Mouse (Mus musculus) hindbrain, embryonic 11.5 days (tissue): ENCODE data around the gene Rad54l2. TPM values are rescaled to one million over a fixed set of nuclear protein-coding genes. Genes with fewer than 3 reads are reported as not detected.

ENCODE experiments used
- ATAC-seq: fragments of 200-750 bp; cut with Nextera tagmentation; 2 replicates; pipeline ENCODE4 v1.8.0; 2017; ENCODE audit warnings: mild to moderate bottlenecking, moderate TSS enrichment, moderate library complexity; ENCODE audit not compliant: low FRiP score
- DNase-seq: peaks from one replicate; pipeline ENCODE4 v3.0.0-alpha.2; 2015; ENCODE audit warnings: low spot score
- H3K27ac ChIP-seq: fragments of 300-500 bp; sonication (generic); 2 replicates; pipeline ENCODE4 v1.5.1; 2014; ENCODE audit warnings: mild to moderate bottlenecking, low read depth, low read length
- H3K27me3 ChIP-seq: fragments of 300-500 bp; sonication (generic); 2 replicates; pipeline ENCODE4 v1.6.1; 2014; ENCODE audit warnings: mild to moderate bottlenecking, low read length, moderate library complexity, mixed read lengths; ENCODE audit not compliant: control insufficient read depth, insufficient read depth
- H3K36me3 ChIP-seq: fragments of 300-500 bp; sonication (generic); 2 replicates; pipeline ENCODE4 v1.6.1; 2014; ENCODE audit warnings: mild to moderate bottlenecking, low read length, moderate library complexity, mixed read lengths; ENCODE audit not compliant: control insufficient read depth, insufficient read depth
- H3K4me1 ChIP-seq: fragments of 300-500 bp; sonication (generic); replicated peaks from 2 replicates; pipeline ENCODE4 v1.6.1; 2014; ENCODE audit warnings: low read length, mixed read lengths; ENCODE audit not compliant: control insufficient read depth, insufficient read depth
- H3K4me2 ChIP-seq: fragments of 300-500 bp; sonication (generic); replicated peaks from 2 replicates; pipeline ENCODE4 v1.6.1; 2014; ENCODE audit warnings: mild to moderate bottlenecking, low read depth, low read length
- H3K4me3 ChIP-seq: fragments of 300-500 bp; sonication (generic); 2 replicates; pipeline ENCODE4 v1.5.1; 2014; ENCODE audit warnings: low read depth, low read length
- H3K9ac ChIP-seq: fragments of 300-500 bp; sonication (generic); 2 replicates; pipeline ENCODE4 v1.6.1; 2014; ENCODE audit warnings: low read depth, low read length
- H3K9me3 ChIP-seq: fragments of 300-500 bp; sonication (generic); 2 replicates; pipeline ENCODE4 v1.6.1; 2016; ENCODE audit warnings: low read length; ENCODE audit not compliant: control insufficient read depth
- WGBS: fragments of 180-500 bp; shearing (Covaris S2); extraction: QIAGEN DNeasy Blood & Tissue Kit; methylation state at CpG from one replicate; pipeline ENCODE4 v1.1.7; 2014; 5-methylcytosine and 5-hydroxymethylcytosine counted together
- polyA plus RNA-seq: library from polyadenylated mRNA; unstranded; fragments of >200 nt; fragmentation: Nextera tagmentation; extraction: Ambion mirVana; gene quantifications from 2 replicates; pipeline ENCODE4 v1.2.1, GENCODE M21; 2014

Gene Rad54l2
- polyA plus RNA-seq, 1 experiment from 2014 or later = 8.8 TPM

DNA sequence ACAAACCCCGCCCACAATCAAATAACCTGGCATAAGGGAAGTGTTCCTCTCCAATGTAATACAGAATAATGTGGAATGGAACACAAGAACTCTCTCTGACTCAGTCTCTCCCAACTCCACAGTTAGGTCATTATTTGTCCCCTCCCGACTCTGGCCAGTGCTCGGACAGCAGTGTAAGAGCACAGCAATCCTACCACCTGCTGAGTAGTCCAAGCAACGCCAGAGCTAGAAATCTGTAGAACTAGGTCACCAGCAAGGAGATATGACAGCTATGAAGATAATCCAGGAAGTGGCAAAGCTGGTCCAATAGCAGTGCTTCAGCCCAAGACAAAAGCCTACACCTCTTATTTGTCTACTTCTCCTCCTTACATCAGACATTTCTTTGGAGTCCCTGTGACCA is 112.4 kb downstream of the Rad54l2 start:
- H3K9me3 ChIP-seq = no peaks in the 10 kb centered on the region

DNA sequence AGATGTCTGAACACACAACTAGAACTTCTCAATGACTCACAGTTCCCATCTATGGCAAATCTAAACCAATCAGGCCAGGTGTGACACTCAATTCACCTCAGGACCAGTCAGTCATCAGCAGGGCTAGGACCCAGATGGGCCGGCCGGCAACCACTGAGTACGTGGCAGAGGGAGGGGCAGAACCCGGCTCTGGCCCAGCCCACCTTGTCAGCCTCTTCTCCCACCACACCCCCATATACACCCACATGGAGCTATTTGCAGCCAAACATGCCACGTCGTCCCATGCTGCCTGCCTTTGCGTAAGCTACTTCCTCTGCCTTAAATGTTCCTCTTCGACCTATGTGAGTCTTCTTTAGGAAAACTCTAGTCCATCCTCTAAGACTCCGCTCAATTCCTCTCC is 113.0 kb downstream of the Rad54l2 start:
- Histone ChIP-seq H3K27me3 (no peaks in the 10 kb centered on the region), H3K4me2 (no peak overlapping the region), H3K4me3 (no peak overlapping the region), H3K9me3 (no peaks in the 10 kb centered on the region), H3K4me1 (no peaks in the 10 kb centered on the region), H3K27ac (no peak overlapping the region), H3K9ac (no peak overlapping the region), H3K36me3 (0 out of 2 replicates have a peak, but pooled peaks cover under 1% of the 10 kb centered on the region)
- no peak for ATAC-seq
- no peak for DNase-seq
- WGBS = 81% methylated on average over 9 of the region's 9 CpGs

More for the DNA sequence above, 112.4 kb downstream of the Rad54l2 start:
- H3K36me3 ChIP-seq = 0 out of 2 replicates have a peak, but pooled peaks cover 2% of the 10 kb centered on the region
- no peaks in the 10 kb centered on the region for H3K27me3 ChIP-seq
- no peaks in the 10 kb centered on the region for H3K4me1 ChIP-seq
- no peak for ATAC-seq
- H3K9ac ChIP-seq = no peak overlapping the region
- DNase-seq = no peak
- H3K4me3 ChIP-seq = no peak overlapping the region
- H3K27ac ChIP-seq = no peak overlapping the region
- no peak overlapping the region for H3K4me2 ChIP-seq
- 77% methylated on average over 4 of the region's 4 CpGs for WGBS

DNA sequence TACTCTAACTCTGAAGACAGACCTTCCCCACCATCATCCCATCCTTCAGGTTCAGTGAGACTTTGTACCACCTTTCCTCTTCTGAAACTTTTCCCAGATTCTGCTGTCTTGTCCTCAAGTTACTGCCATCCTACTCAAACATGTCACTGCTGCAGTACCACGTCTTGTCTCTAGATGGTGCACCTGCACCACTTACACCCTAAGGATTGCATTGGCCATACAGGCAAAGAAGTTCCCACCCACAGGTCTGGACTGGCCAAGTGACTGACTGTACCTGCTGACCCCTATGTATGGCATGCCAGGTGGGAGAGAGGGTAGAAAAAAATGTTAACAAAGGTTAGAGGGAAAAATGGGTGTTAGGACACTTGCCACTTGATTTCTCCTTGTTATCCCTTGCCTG is 113.5 kb downstream of the Rad54l2 start:
- H3K9ac ChIP-seq = no peak overlapping the region
- ATAC-seq = peak; percentile 70; the same call in 1 of the 2 replicates
- WGBS = 0% methylated on average over 1 of the region's 1 CpGs

DNA sequence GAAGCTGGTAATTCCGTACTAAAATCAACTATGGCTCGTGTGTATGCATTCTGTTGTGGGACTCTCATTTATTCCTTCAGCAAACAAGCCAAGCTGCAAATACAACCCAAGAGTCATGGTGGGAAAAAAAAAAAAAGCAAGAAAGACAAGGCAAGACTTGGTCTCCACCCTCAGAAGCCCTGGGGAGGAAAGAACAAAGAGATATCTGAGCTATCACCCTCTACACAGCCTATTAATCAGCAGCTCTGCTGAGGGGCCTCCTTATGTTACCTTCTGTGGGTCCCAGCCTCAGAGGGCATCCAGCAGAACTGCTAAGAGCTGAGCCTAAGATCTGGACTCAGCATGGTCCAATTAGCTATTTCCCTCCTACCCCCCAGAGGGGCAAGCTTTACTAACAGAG is 115.1 kb downstream of the Rad54l2 start:
- H3K9ac ChIP-seq = no peak overlapping the region
- WGBS = 87% methylated on average over 2 of the region's 2 CpGs
- no peaks in the 10 kb centered on the region for H3K27me3 ChIP-seq
- no peaks in the 10 kb centered on the region for H3K36me3 ChIP-seq
- DNase-seq = no peak
- H3K4me2 ChIP-seq = no peak overlapping the region
- no peak overlapping the region for H3K27ac ChIP-seq
- no peaks in the 10 kb centered on the region for H3K4me1 ChIP-seq
- H3K4me3 ChIP-seq = no peak overlapping the region
- ATAC-seq = no peak
- no peaks in the 10 kb centered on the region for H3K9me3 ChIP-seq

More for the DNA sequence above, 113.5 kb downstream of the Rad54l2 start:
- Histone ChIP-seq H3K27me3 (no peaks in the 10 kb centered on the region), H3K36me3 (no peaks in the 10 kb centered on the region), H3K9me3 (no peaks in the 10 kb centered on the region), H3K27ac (no peak overlapping the region), H3K4me1 (no peaks in the 10 kb centered on the region), H3K4me3 (no peak overlapping the region), H3K4me2 (no peak overlapping the region)
- DNase-seq = peak; percentile 88

DNA sequence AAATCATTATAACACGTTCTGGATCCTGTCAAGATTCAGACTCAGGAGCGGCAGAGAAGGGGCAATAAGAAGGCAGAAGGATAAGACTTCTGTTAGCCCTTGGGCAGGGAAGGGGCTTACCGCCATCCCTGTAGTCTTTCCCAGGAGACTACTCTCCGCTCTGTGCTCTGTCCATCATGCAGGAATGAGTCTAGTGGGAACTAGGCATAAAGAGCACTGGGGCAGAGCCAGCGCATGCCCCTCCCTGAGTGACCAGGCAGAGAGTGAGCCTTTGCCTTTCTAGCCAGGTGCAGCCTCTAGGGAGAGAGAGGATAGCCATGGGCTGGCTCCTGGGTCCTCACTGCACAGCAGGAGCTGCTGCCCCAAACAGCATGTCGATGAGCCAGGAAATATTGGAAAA is 124.1 kb downstream of the Rad54l2 start:
- H3K9ac ChIP-seq = no peak overlapping the region
- H3K4me1 ChIP-seq = 0 out of 2 replicates have a peak, but pooled peaks cover 2% of the 10 kb centered on the region
- H3K27ac ChIP-seq = peak overlapping the region; percentile 18; the same call in 1 of the 2 replicates
- H3K9me3 ChIP-seq = no peaks in the 10 kb centered on the region
- H3K4me3 ChIP-seq = no peak overlapping the region
- ATAC-seq = 0 out of 2 replicates have a peak, but pooled peaks have one; percentile 21
- no peaks in the 10 kb centered on the region for H3K36me3 ChIP-seq
- no peak overlapping the region for H3K4me2 ChIP-seq
- no peak for DNase-seq
- 74% methylated on average over 6 of the region's 6 CpGs for WGBS
- H3K27me3 ChIP-seq = no peaks in the 10 kb centered on the region

DNA sequence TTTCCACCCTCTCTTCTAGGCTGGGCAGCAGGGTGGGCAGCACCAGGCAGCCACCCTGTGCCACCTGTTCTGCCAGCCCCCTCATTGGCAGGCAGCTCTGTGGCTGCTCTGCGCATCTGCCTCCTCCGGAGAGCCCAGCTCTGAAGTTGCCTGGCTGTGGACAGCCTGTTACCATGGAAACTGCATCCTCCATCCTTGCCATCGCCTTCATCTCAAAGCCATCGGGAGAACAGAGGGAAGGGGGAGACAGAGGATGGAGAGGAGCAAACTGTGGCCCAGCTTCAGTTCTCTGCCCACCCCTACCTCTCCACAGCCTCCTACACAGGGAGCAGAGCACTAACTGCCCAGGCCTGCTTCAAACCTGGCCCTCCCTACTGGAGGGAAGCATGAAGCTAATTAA is 124.6 kb downstream of the Rad54l2 start:
- Histone ChIP-seq H3K27ac (peak overlapping the region; percentile 18; the same call in 1 of the 2 replicates), H3K4me2 (no peak overlapping the region)
- DNase-seq = no peak

DNA sequence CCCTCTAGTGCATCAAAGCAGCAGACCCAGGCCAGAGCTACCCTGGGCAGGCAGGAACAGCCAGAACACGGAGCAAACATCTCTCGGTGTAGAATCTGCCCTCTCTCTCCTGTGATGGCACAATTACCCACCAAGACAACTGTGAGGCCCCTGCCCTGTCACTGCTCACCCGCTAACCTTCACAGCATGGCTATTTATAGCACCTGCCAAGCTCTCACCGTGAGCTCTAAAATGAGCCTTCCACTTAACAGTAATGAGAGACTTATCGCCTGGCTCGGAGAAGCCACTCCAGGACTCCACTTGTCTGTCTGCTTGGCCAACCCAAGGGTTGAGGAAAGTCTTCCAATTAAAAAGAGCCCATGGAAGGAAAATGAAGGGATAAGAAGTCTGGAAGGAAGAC is 125.8 kb downstream of the Rad54l2 start:
- Histone ChIP-seq H3K27me3 (no peaks in the 10 kb centered on the region), H3K9me3 (no peaks in the 10 kb centered on the region), H3K4me1 (peaks cover 6% of the 10 kb centered on the region; the same call in 1 of the 2 replicates), H3K4me3 (no peak overlapping the region), H3K27ac (no peak overlapping the region), H3K9ac (no peak overlapping the region), H3K36me3 (no peaks in the 10 kb centered on the region), H3K4me2 (no peak overlapping the region)
- 89% methylated on average over 6 of the region's 6 CpGs for WGBS
- ATAC-seq (no peak), DNase-seq (no peak)

More for the DNA sequence above, 124.6 kb downstream of the Rad54l2 start:
- WGBS = 66% methylated on average over 4 of the region's 4 CpGs
- no peaks in the 10 kb centered on the region for H3K9me3 ChIP-seq
- H3K36me3 ChIP-seq = no peaks in the 10 kb centered on the region
- H3K4me1 ChIP-seq = 0 out of 2 replicates have a peak, but pooled peaks cover 2% of the 10 kb centered on the region
- no peaks in the 10 kb centered on the region for H3K27me3 ChIP-seq
- H3K9ac ChIP-seq = no peak overlapping the region
- H3K4me3 ChIP-seq = no peak overlapping the region
- ATAC-seq = peak; percentile 44; the same call in 1 of the 2 replicates

DNA sequence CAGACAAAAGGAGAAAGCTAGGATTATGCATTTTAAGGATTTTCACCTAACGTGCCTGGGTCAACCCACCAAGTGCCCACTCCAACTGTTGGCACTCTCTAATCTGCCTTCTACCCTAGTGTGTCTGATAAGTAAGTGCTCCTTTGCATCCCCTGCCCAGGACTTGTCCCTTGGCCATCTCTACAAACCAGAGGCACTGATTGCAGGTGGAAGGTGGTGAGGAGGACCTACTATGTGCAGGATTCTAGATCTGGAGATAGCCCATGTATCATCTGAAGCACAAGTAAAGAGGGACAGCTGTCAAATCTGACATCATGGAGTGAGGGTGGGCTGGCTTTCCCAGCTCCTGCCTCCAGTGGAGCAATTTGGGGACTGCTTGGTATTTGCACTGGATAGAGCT is 129.1 kb downstream of the Rad54l2 start:
- Histone ChIP-seq H3K4me3 (no peak overlapping the region), H3K36me3 (no peaks in the 10 kb centered on the region), H3K9me3 (no peaks in the 10 kb centered on the region), H3K27me3 (no peaks in the 10 kb centered on the region; the same call in 1 of the 2 replicates), H3K4me1 (peaks cover 12% of the 10 kb centered on the region), H3K9ac (no peak overlapping the region), H3K27ac (peak overlapping the region; percentile 67), H3K4me2 (no peak overlapping the region)
- DNase-seq (no peak), ATAC-seq (no peak)
- WGBS = 79% methylated on average over 1 of the region's 1 CpGs

DNA sequence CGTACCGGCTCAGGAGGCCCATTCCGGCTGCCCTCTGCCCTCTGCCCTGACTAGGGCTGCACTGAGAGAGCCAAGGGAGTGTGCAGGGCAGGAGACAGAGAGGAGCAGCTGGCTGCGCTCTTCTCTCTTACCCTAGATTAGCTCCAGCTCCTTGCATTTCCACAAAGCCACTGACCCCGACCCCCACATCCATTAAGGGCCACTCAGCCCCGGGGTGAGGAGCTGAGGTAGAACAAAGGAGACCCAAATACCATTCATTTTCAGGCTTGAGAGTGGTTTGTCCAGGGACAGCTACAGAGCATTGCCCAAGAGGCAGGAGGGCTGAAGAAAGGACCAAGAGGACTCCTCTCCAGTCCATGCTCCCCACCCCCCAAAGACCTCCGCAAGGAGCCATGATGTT is 129.6 kb downstream of the Rad54l2 start:
- 0 out of 2 replicates have a peak, but pooled peaks have one; percentile 22 for ATAC-seq
- H3K27me3 ChIP-seq = no peaks in the 10 kb centered on the region; the same call in 1 of the 2 replicates
- no peaks in the 10 kb centered on the region for H3K9me3 ChIP-seq
- 31% methylated on average over 7 of the region's 7 CpGs for WGBS
- peaks cover 11% of the 10 kb centered on the region for H3K4me1 ChIP-seq
- H3K4me3 ChIP-seq = no peak overlapping the region
- no peak overlapping the region; the same call in 1 of the 2 replicates for H3K4me2 ChIP-seq
- peak overlapping the region; percentile 67; the same call in 1 of the 2 replicates for H3K27ac ChIP-seq
- no peaks in the 10 kb centered on the region for H3K36me3 ChIP-seq
- DNase-seq = peak; percentile 38
- no peak overlapping the region for H3K9ac ChIP-seq
